Mouse (Mus musculus) midbrain, embryonic 13.5 days (tissue): ENCODE measurements at regions not wholly inside any gene's neighbourhood (a gene's known extent, or its start where the extent isn't known, plus 50 kb on each side); places are given as distances from the start of the nearest gene placed in this dataset.

ENCODE experiments used
- ATAC-seq: fragments of 200-750 bp; cut with Nextera tagmentation; 2 replicates; pipeline ENCODE4 v1.8.0; 2017; ENCODE audit warnings: mild to moderate bottlenecking, moderate TSS enrichment, moderate library complexity
- H3K27ac ChIP-seq: fragments of 300-500 bp; sonication (generic); 2 replicates; pipeline ENCODE4 v1.5.1; 2015; ENCODE audit warnings: inconsistent platforms, mild to moderate bottlenecking, moderate library complexity
- H3K27me3 ChIP-seq: fragments of 300-500 bp; sonication (generic); 2 replicates; pipeline ENCODE4 v1.6.1; 2015; ENCODE audit warnings: mild to moderate bottlenecking, inconsistent platforms
- H3K36me3 ChIP-seq: fragments of 300-500 bp; sonication (generic); 2 replicates; pipeline ENCODE4 v1.6.1; 2015; ENCODE audit warnings: mild to moderate bottlenecking, inconsistent platforms
- H3K4me1 ChIP-seq: fragments of 300-500 bp; sonication (generic); replicated peaks from 2 replicates; pipeline ENCODE4 v1.6.1; 2015; ENCODE audit warnings: inconsistent platforms
- H3K4me2 ChIP-seq: fragments of 300-500 bp; sonication (generic); replicated peaks from 2 replicates; pipeline ENCODE4 v1.6.1; 2015; ENCODE audit warnings: moderate library complexity, mild to moderate bottlenecking, inconsistent platforms
- H3K4me3 ChIP-seq: fragments of 300-500 bp; sonication (generic); replicated peaks from 2 replicates; pipeline ENCODE4 v1.5.1; 2015; ENCODE audit warnings: mild to moderate bottlenecking, inconsistent platforms
- H3K9ac ChIP-seq: fragments of 300-500 bp; sonication (generic); replicated peaks from 2 replicates; pipeline ENCODE4 v1.6.1; 2015; ENCODE audit warnings: mild to moderate bottlenecking, inconsistent platforms
- H3K9me3 ChIP-seq: fragments of 300-500 bp; sonication (generic); 2 replicates; pipeline ENCODE4 v1.6.1; 2016; ENCODE audit warnings: mild to moderate bottlenecking, inconsistent platforms
- WGBS: fragments of 180-500 bp; shearing (Covaris S2); methylation state at CpG from one replicate; pipeline ENCODE4 v1.1.7; 2015; 5-methylcytosine and 5-hydroxymethylcytosine counted together

DNA sequence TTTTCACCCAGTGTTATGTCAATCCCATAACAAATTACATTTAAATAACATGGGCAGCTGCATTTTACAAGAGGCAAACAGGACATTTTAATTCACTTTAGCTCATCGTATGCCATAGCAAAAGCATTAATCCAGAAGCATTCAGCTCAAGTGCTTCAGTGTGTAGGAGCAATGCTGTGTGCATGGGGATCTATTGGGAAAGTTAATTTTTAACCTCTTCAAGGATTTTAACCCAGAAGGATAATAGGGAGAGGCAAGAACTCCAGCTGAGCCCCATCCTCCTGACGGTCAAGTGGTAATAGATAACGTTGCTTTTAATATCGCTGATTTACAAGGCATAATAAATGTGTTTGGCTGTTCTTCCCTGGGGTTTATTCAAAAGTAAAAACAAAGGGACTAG, 105.1 kb upstream of the Zfand5 start:
- no peaks in the 10 kb centered on the region for H3K9me3 ChIP-seq
- ATAC-seq, result 0 out of 2 replicates have a peak, but pooled peaks have one; percentile 34
- H3K27ac ChIP-seq, result peak overlapping the region; percentile 11; the same call in 1 of the 2 replicates
- no peaks in the 10 kb centered on the region for H3K27me3 ChIP-seq
- peaks cover 32% of the 10 kb centered on the region for H3K4me1 ChIP-seq
- H3K4me3 ChIP-seq, result no peak overlapping the region
- no peak overlapping the region for H3K9ac ChIP-seq
- H3K4me2 ChIP-seq, result 0 out of 2 replicates have a peak overlapping the region, but pooled peaks have one; percentile 34
- 7% methylated on average over 4 of the region's 4 CpGs for WGBS
- H3K36me3 ChIP-seq, result no peaks in the 10 kb centered on the region

DNA sequence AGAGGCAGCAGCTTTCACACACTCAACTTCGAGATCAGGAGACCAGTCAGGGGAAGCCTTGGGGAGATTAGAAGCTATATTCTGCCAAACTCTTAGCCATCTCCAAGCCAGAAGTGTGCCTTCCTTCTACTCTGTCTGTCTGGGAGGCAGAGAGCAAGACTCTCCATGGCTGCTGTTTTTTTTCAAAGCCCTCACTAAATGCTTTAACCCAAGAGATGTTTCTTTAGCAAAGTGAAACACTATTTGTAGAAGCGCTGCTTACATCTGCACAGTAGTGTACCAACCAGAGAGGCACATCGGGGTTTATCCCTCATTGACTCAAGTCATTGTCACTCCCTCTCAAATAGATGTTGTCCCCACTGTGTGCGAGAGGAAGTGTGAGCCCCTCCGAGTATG, 105.6 kb upstream of the Zfand5 start:
- H3K9me3 ChIP-seq, result no peaks in the 10 kb centered on the region
- no peak overlapping the region for H3K4me3 ChIP-seq
- peak; percentile 44 for ATAC-seq
- H3K4me2 ChIP-seq, result peak overlapping the region; percentile 34
- no peaks in the 10 kb centered on the region for H3K27me3 ChIP-seq
- peaks cover 32% of the 10 kb centered on the region for H3K4me1 ChIP-seq
- H3K27ac ChIP-seq, result peak overlapping the region; percentile 68
- H3K36me3 ChIP-seq, result no peaks in the 10 kb centered on the region
- H3K9ac ChIP-seq, result no peak overlapping the region
- 21% methylated on average over 5 of the region's 5 CpGs for WGBS

DNA sequence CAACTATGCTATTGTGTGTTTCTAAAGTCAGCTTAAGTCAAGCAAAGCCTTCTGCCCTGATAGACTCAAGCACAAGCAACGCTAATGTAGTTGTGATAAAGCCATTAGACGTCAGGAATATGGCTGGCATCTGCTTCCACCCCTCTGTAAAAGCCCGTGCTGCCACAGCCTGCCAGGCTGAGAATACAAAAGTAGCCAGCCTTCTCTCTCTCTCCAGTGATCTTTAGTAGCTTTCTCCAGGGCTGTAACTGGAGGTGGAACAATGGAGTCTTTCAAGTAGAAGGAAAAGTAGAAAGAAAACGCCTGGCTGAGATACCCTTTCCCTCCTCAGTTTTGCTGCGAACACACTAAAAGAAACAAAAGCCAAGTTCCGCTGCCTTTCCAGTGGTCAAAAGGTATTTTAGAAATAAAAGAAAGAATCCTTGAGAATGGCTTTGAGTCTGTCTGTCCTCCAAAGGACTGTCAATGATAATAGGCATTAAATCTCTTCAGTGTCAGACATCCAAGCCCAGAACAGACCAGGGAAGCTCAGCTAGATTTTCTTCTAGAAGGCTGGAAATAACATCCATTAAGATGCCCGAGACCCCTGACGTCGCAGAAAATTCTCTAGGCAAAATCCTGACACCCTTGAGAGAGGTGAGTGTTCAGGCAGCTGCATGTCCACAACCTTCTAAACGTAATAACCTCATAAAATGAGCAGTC, 106.2 kb upstream of the Zfand5 start:
- Histone ChIP-seq H3K9me3 (no peaks in the 10 kb centered on the region), H3K4me2 (peak overlapping the region; percentile 34), H3K4me3 (no peak overlapping the region), H3K4me1 (peaks cover 34% of the 10 kb centered on the region), H3K36me3 (no peaks in the 10 kb centered on the region), H3K27ac (peak overlapping the region; percentile 68), H3K9ac (no peak overlapping the region), H3K27me3 (no peaks in the 10 kb centered on the region)
- peak; percentile 90 for ATAC-seq
- WGBS, result 5% methylated on average over 10 of the region's 10 CpGs

DNA sequence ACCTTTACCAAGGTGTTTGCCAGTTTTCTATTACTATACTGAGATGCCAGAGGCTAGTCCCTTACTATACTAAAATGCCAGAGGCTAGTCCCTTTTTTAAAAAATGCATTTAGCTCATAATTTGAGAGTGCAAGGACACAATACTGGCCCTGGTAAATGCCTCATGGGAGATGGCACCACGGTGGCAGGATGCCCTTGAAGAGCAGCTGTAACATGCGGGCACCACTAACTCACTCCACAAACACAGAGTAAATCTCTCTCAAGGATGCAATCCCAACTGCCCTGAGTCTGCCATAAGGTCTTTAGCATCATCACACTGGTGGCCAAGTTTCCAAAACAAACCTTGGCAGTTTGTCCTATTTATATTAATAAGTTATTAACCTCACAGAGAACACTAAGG, 108.1 kb upstream of the Zfand5 start:
- peaks cover 38% of the 10 kb centered on the region for H3K4me1 ChIP-seq
- H3K9ac ChIP-seq, result no peak overlapping the region
- no peak overlapping the region for H3K4me3 ChIP-seq
- H3K9me3 ChIP-seq, result no peaks in the 10 kb centered on the region
- no peak overlapping the region for H3K4me2 ChIP-seq
- 95% methylated on average over 2 of the region's 2 CpGs for WGBS
- no peak overlapping the region for H3K27ac ChIP-seq
- no peaks in the 10 kb centered on the region; the same call in 1 of the 2 replicates for H3K27me3 ChIP-seq
- ATAC-seq, result no peak
- no peaks in the 10 kb centered on the region for H3K36me3 ChIP-seq

DNA sequence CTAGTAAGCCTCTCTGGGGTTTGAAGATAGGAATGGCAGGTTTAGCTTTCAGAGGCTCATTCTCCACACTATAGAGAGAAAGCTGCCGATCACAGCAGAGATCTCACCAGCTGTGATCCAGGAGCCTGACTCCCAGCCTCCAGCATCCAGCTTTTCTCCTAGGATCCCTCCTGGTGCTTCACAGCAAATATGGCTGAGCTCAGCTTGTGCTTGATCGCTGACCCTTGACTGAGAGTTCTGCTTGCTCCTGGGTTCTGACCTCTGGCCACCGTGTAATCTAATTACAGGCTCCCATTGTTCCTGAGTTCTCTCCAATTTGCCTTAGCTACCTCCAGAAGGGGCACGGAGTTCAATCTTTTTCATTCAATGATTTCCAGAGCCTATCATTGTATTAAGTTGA, 111.1 kb upstream of the Zfand5 start:
- no peak overlapping the region for H3K4me2 ChIP-seq
- no peaks in the 10 kb centered on the region for H3K36me3 ChIP-seq
- 3% methylated on average over 4 of the region's 4 CpGs for WGBS
- no peaks in the 10 kb centered on the region; the same call in 1 of the 2 replicates for H3K27me3 ChIP-seq
- no peak overlapping the region for H3K9ac ChIP-seq
- no peaks in the 10 kb centered on the region for H3K9me3 ChIP-seq
- H3K4me3 ChIP-seq, result no peak overlapping the region
- peaks cover 17% of the 10 kb centered on the region for H3K4me1 ChIP-seq
- no peak overlapping the region for H3K27ac ChIP-seq
- no peak for ATAC-seq

DNA sequence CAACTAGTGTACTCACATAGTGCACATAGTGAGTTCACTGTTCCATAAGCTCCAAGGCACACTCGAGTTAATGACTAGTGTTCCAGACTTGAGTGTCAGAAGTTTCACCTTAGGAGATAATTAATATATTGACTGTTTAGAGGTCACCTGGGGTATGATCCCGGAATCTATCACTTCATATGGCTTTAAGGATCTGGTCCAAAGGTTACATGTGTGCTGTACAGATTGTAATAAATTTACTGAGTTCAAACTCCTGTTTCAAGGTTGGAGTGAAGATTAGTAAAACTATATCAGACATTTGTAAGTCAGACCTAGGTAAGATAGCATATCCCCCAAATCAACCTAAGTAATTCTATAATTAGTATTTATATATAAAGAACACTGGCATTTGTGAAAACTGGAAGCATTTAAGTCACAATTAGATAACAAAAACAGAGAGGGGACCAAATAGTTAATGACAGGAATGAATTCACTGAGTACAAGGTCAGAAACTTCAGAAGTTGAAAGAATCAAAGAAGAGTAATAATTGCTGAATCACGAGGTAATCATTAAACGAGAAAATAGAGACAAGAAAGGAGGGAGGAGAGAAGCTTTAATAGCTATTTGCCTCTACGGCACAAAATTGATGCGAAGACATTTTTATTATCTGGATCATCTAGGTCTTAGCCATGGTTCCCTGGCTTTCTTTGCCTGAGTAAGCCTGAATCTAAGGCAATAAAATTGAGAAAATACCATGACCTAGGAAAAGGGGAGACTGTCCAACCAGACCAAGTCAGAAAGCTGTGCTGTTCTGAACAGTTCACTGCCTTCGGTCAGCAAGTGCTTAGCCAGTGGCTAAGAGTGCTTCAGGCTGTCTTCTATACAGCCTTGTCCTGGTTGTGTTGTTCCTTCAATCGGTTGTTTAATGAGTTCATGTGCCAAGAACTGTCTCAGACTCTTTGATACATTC, 112.6 kb upstream of the Zfand5 start:
- Histone ChIP-seq H3K4me2 (no peak overlapping the region), H3K9ac (no peak overlapping the region), H3K4me1 (peaks cover 6% of the 10 kb centered on the region), H3K4me3 (no peak overlapping the region), H3K27ac (no peak overlapping the region), H3K9me3 (no peaks in the 10 kb centered on the region), H3K36me3 (no peaks in the 10 kb centered on the region), H3K27me3 (no peaks in the 10 kb centered on the region; the same call in 1 of the 2 replicates)
- ATAC-seq, result no peak
- WGBS, result 51% methylated on average over 8 of the region's 8 CpGs

DNA sequence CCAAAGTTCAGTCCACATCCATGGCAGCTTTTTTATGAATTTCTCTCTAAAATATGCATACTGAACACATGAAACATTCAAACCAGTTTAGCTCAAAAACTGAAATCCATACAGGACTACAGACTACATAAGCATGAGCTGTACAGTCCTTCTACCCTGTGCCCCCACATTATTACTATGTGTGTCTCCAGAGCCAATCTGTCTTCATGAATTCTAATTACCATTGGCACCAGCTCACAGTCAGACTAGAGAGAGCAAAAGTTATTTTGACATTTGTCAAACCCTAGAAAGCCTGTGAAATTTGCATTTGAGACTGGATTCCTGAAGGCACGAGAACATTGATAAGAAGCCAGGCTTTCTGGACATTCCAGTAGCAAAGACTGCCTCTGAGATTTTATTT, 117.9 kb upstream of the Zfand5 start:
- 42% methylated on average over 1 of the region's 1 CpGs for WGBS
- Histone ChIP-seq H3K27ac (no peak overlapping the region), H3K4me3 (no peak overlapping the region), H3K4me1 (peaks cover 7% of the 10 kb centered on the region), H3K4me2 (no peak overlapping the region), H3K27me3 (no peaks in the 10 kb centered on the region), H3K9me3 (no peaks in the 10 kb centered on the region), H3K9ac (no peak overlapping the region), H3K36me3 (no peaks in the 10 kb centered on the region)
- no peak for ATAC-seq

DNA sequence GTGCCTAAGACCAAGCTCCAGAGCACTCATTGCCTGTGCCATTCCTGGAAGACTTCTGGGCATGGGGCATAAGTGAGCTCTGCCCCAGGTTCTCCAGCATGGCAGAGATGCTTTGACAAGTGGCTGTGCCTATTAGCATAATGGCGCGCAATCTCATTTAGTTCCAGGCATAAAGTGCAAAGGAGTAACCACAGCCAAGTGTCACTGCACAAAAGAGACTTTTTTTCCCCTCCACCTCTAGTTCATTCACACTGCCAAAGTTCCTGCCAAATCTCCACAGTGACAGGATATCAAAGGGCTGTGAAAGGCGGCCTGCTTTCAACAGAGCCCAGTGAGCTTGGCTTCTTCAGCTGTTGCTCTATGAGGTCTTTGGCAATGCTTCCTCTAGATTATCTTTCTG, 120.1 kb upstream of the Zfand5 start:
- H3K4me1 ChIP-seq, result peaks cover 7% of the 10 kb centered on the region
- H3K27ac ChIP-seq, result no peak overlapping the region
- ATAC-seq, result peak; percentile 88
- no peaks in the 10 kb centered on the region for H3K27me3 ChIP-seq
- no peaks in the 10 kb centered on the region for H3K9me3 ChIP-seq
- H3K9ac ChIP-seq, result no peak overlapping the region
- no peak overlapping the region for H3K4me2 ChIP-seq
- no peaks in the 10 kb centered on the region for H3K36me3 ChIP-seq
- WGBS, result 14% methylated on average over 3 of the region's 3 CpGs
- no peak overlapping the region for H3K4me3 ChIP-seq

DNA sequence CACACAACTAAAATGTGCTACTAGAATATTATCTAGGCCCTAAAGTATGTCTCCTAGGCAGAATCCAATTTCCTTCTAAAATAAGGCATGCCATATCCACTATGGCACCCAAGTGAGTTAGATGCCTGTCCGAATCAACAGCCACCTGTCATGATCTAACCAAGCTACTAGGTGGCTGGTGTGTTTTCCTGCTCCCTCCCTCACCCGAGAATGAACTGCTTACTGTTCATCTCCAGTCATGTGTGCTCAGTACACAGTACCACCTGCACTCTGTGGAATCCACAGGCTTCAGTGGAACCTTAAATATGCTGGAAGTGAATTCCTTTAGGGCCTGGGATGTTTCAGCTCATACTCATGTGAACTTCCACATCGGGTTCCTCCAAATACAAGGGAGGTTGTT, 121.2 kb upstream of the Zfand5 start:
- no peak; the same call in 1 of the 2 replicates for ATAC-seq
- H3K4me1 ChIP-seq, result peaks cover 7% of the 10 kb centered on the region
- WGBS, result 79% methylated on average over 3 of the region's 3 CpGs
- H3K4me2 ChIP-seq, result no peak overlapping the region
- H3K27me3 ChIP-seq, result no peaks in the 10 kb centered on the region
- no peak overlapping the region for H3K4me3 ChIP-seq
- H3K27ac ChIP-seq, result no peak overlapping the region
- no peak overlapping the region for H3K9ac ChIP-seq
- H3K9me3 ChIP-seq, result no peaks in the 10 kb centered on the region
- H3K36me3 ChIP-seq, result no peaks in the 10 kb centered on the region

DNA sequence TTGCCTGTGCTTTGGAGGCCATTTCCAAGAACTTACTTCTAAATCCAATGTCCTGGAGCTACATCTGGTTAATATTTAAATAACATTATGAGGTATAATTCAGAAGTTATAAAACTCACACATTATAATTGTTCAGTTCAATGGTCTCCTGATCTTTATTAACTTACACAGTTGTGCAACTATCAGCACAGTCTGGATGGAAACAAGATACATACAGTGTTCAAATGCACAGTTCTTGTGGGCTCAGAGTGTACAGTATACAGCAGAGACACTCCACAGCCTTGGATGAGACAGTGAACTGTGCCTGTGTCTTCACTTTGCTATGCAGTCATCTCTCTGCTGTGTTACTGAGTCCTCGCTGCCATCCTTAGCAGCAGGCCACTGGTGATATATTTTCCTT, 121.8 kb upstream of the Zfand5 start:
- Histone ChIP-seq H3K4me1 (peaks cover 9% of the 10 kb centered on the region), H3K27me3 (no peaks in the 10 kb centered on the region), H3K4me3 (no peak overlapping the region), H3K4me2 (no peak overlapping the region), H3K9me3 (no peaks in the 10 kb centered on the region), H3K9ac (no peak overlapping the region), H3K27ac (no peak overlapping the region), H3K36me3 (no peaks in the 10 kb centered on the region)
- no peak for ATAC-seq
- WGBS, result 85% methylated on average over 1 of the region's 1 CpGs

DNA sequence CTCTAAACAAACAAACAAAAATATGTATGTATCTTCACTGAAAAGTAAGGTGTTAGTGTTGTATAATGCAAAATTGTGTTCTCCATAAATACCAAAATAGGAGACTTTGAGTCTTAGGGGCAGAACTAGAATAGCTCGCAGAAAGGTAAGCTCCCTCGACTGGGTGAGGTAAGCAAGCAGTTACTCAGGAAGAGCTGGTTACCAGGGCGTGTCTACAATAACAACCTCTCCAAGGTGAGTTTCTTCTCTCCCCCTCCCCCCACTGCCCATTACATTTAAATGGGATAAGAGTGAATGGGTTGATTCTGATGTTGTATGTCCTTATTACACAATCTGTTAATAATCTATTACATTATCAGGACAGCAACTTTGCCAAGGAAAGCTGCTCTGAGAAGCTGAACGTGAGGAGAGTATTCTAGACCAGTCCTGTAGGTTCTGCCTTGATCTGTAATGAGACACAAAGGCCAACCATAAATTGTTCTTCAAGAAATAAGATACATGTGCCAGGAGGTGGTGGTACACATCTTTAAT, 125.2 kb upstream of the Zfand5 start:
- H3K36me3 ChIP-seq, result no peaks in the 10 kb centered on the region
- H3K4me1 ChIP-seq, result peaks cover 23% of the 10 kb centered on the region
- ATAC-seq, result no peak
- no peak overlapping the region for H3K4me3 ChIP-seq
- H3K27me3 ChIP-seq, result no peaks in the 10 kb centered on the region
- no peak overlapping the region for H3K9ac ChIP-seq
- WGBS, result 95% methylated on average over 4 of the region's 4 CpGs
- H3K27ac ChIP-seq, result no peak overlapping the region
- no peaks in the 10 kb centered on the region for H3K9me3 ChIP-seq
- H3K4me2 ChIP-seq, result no peak overlapping the region
